Mouse (Mus musculus) thymus, adult 2 months (tissue): ENCODE data around the gene Pxmp4.

Experiments used
- CTCF ChIP-seq: fragments of 200-500 bp; IDR thresholded peaks from 2 replicates; pipeline ENCODE4 v1.5.1; 2012; ENCODE audit warnings: mild to moderate bottlenecking, control low read depth, low read length, moderate library complexity, borderline replicate concordance; ENCODE audit not compliant: control insufficient read depth, poor library complexity, insufficient read depth; ENCODE audit errors: extremely low read depth
- POLR2A ChIP-seq: fragments of 200-500 bp; IDR thresholded peaks from 2 replicates; pipeline ENCODE4 v1.6.1; 2012; ENCODE audit warnings: mild to moderate bottlenecking, low read length, control low read depth, moderate library complexity; ENCODE audit not compliant: control insufficient read depth, poor library complexity, insufficient read depth; ENCODE audit errors: extremely low read depth

- no peak for TF ChIP-seq CTCF
- TF ChIP-seq POLR2A = no peak
These were observed 22.9 kb downstream of the Pxmp4 start for GRCm38 (mm10) chr2:154580586-154580985.
